Mouse (Mus musculus): ENCODE results near the gene Eif4g2.

Gene Eif4g2

GRCm38 (mm10) chr7:111082822-111083732, at the start of gene Eif4g2:
Eif4g2 (minus strand) TSS chr7:111083030.
- DNase-seq (ENCODE audit: extremely low spot score, low read depth, low spot score), result peak; percentile 86

GRCm38 (mm10) chr7:111132596-111132995, 49.8 kb upstream of the Eif4g2 start:
- DNase-seq (ENCODE audit: extremely low spot score, low read depth, low spot score), result no peak

GRCm38 (mm10) chr7:111126636-111127395, 44.0 kb upstream of the Eif4g2 start:
- DNase-seq (ENCODE audit: extremely low spot score, low read depth, low spot score), result no peak

GRCm38 (mm10) chr7:111123761-111124546, 41.1 kb upstream of the Eif4g2 start:
- no peak for DNase-seq (ENCODE audit: extremely low spot score, low read depth, low spot score)

GRCm38 (mm10) chr7:111122531-111123130, 39.8 kb upstream of the Eif4g2 start:
- peak; percentile 93 for DNase-seq (ENCODE audit: extremely low spot score, low read depth, low spot score)

GRCm38 (mm10) chr7:111122084-111122530, 39.3 kb upstream of the Eif4g2 start:
- peak; percentile 64 for DNase-seq (ENCODE audit: extremely low spot score, low read depth, low spot score)

GRCm38 (mm10) chr7:111121522-111121921, 38.7 kb upstream of the Eif4g2 start:
- no peak for DNase-seq (ENCODE audit: extremely low spot score, low read depth, low spot score)

- no peak for DNase-seq (ENCODE audit: extremely low spot score, low read depth, low spot score)
Measured at GRCm38 (mm10) chr7:111109561-111109960, 26.7 kb upstream of the Eif4g2 start.

GRCm38 (mm10) chr7:111109161-111109560, 26.3 kb upstream of the Eif4g2 start:
- no peak for DNase-seq (ENCODE audit: extremely low spot score, low read depth, low spot score)

GRCm38 (mm10) chr7:111098196-111098595, 15.4 kb upstream of the Eif4g2 start:
- DNase-seq (ENCODE audit: extremely low spot score, low read depth, low spot score), result no peak

GRCm38 (mm10) chr7:111095169-111095568, 12.3 kb upstream of the Eif4g2 start:
- no peak for DNase-seq (ENCODE audit: extremely low spot score, low read depth, low spot score)

- DNase-seq (ENCODE audit: extremely low spot score, low read depth, low spot score), result no peak
Measured at GRCm38 (mm10) chr7:111085153-111085552, 2.3 kb upstream of the Eif4g2 start.

- no peak for DNase-seq (ENCODE audit: extremely low spot score, low read depth, low spot score)
Measured at GRCm38 (mm10) chr7:111084443-111084842, 1.6 kb upstream of the Eif4g2 start.

GRCm38 (mm10) chr7:111083733-111084120, 897 bp upstream of the Eif4g2 start:
- no peak for DNase-seq (ENCODE audit: extremely low spot score, low read depth, low spot score)

- DNase-seq (ENCODE audit: extremely low spot score, low read depth, low spot score), result no peak
Measured at GRCm38 (mm10) chr7:111082043-111082821, 598 bp downstream of the Eif4g2 start.

GRCm38 (mm10) chr7:111080876-111081275, 2.0 kb downstream of the Eif4g2 start:
- DNase-seq (ENCODE audit: extremely low spot score, low read depth, low spot score), result no peak

- no peak for DNase-seq (ENCODE audit: extremely low spot score, low read depth, low spot score)
Measured at GRCm38 (mm10) chr7:111080026-111080425, 2.8 kb downstream of the Eif4g2 start.

- DNase-seq (ENCODE audit: extremely low spot score, low read depth, low spot score), result no peak
Measured at GRCm38 (mm10) chr7:111078271-111078670, 4.6 kb downstream of the Eif4g2 start.

GRCm38 (mm10) chr7:111075288-111075687, 7.5 kb downstream of the Eif4g2 start:
- DNase-seq (ENCODE audit: extremely low spot score, low read depth, low spot score), result no peak

GRCm38 (mm10) chr7:111072410-111072809, 10.4 kb downstream of the Eif4g2 start:
- DNase-seq (ENCODE audit: extremely low spot score, low read depth, low spot score), result no peak

Data from hindlimb bud, embryonic 11.5 days (tissue).